Mouse (Mus musculus): ENCODE data around the gene Cd24a. TPM values are rescaled to one million over a fixed set of nuclear protein-coding genes. Genes with fewer than 3 reads are reported as not detected.

Gene Cd24a
- polyA plus RNA-seq, 1 experiment: 31.2 TPM

GRCm38 (mm10) chr10:43574352-43574751, 3.7 kb upstream of the Cd24a start:
- Histone ChIP-seq H3K79me2 (ENCODE audit: control insufficient read depth, insufficient read depth) (no peaks in the 10 kb centered on the region), H3K4me3 (no peak overlapping the region), H3ac (ENCODE audit: control insufficient read depth, insufficient read length) (no peak overlapping the region), H3K36me3 (ENCODE audit: control insufficient read depth, insufficient read depth) (no peaks in the 10 kb centered on the region), H3K4me2 (ENCODE audit: low read depth) (no peak overlapping the region), H3K27me3 (ENCODE audit: control insufficient read depth, insufficient read depth, insufficient read length) (no peaks in the 10 kb centered on the region)
- no peak for TF ChIP-seq TCF3 (IDR thresholded peaks at IDR 0.05; ENCODE audit: insufficient read length, low read depth)

- Histone ChIP-seq H3K27me3 (ENCODE audit: control insufficient read depth, insufficient read depth, insufficient read length) (no peaks in the 10 kb centered on the region), H3K4me3 (no peak overlapping the region), H3K79me2 (ENCODE audit: control insufficient read depth, insufficient read depth) (no peaks in the 10 kb centered on the region), H3K36me3 (ENCODE audit: control insufficient read depth, insufficient read depth) (no peaks in the 10 kb centered on the region), H3K4me2 (ENCODE audit: low read depth) (no peak overlapping the region), H3ac (ENCODE audit: control insufficient read depth, insufficient read length) (no peak overlapping the region)
- TF ChIP-seq MYOG (IDR thresholded peaks at IDR 0.05; ENCODE audit: control insufficient read depth in 1 of 3, insufficient read depth in 1 of 3, insufficient read length in 2 of 3, low read depth in 2 of 3): no peak
- no peak for TF ChIP-seq SRF (IDR thresholded peaks at IDR 0.05; ENCODE audit: control insufficient read depth, insufficient read length, low read depth)
- TF ChIP-seq TCF12 (IDR thresholded peaks at IDR 0.05; ENCODE audit: insufficient read depth, poor library complexity, severe bottlenecking): no peak
- TF ChIP-seq E2F4 (IDR thresholded peaks at IDR 0.05; ENCODE audit: insufficient read depth): no peak
- no peak for TF ChIP-seq USF1 (IDR thresholded peaks at IDR 0.05; ENCODE audit: low read depth)
- no peak for TF ChIP-seq POLR2AphosphoS2 (IDR thresholded peaks at IDR 0.05; ENCODE audit: insufficient read length, low read depth)
- TF ChIP-seq MAX (IDR thresholded peaks at IDR 0.05; ENCODE audit: low read depth): no peak
- TF ChIP-seq CEBPB (IDR thresholded peaks at IDR 0.05; ENCODE audit: insufficient read depth, poor library complexity, severe bottlenecking): no peak
- TF ChIP-seq TCF3 (IDR thresholded peaks at IDR 0.05; ENCODE audit: insufficient read length, low read depth): no peak
- no peak for TF ChIP-seq REST (IDR thresholded peaks at IDR 0.05; ENCODE audit: insufficient read depth, insufficient read length)
- no peak for TF ChIP-seq MYOD1 (IDR thresholded peaks at IDR 0.05; ENCODE audit: control insufficient read depth in 1 of 3, insufficient read length in 2 of 3, low read depth in 2 of 3)
- TF ChIP-seq POLR2A (IDR thresholded peaks at IDR 0.05; ENCODE audit: insufficient read length, low read depth): no peak
Observed at GRCm38 (mm10) chr10:43574956-43575355, 3.1 kb upstream of the Cd24a start.

- H3K4me2 ChIP-seq (ENCODE audit: low read depth): peak overlapping the region; percentile 30
- H3K79me2 ChIP-seq (ENCODE audit: control insufficient read depth, insufficient read depth): no peaks in the 10 kb centered on the region
- H3ac ChIP-seq (ENCODE audit: control insufficient read depth, insufficient read length): no peak overlapping the region
- no peaks in the 10 kb centered on the region for H3K36me3 ChIP-seq (ENCODE audit: control insufficient read depth, insufficient read depth)
- TF ChIP-seq TCF3 (IDR thresholded peaks at IDR 0.05; ENCODE audit: insufficient read length, low read depth): no peak
- TF ChIP-seq REST (IDR thresholded peaks at IDR 0.05; ENCODE audit: insufficient read depth, insufficient read length): no peak
- no peak for TF ChIP-seq TCF12 (IDR thresholded peaks at IDR 0.05; ENCODE audit: insufficient read depth, poor library complexity, severe bottlenecking)
- H3K27me3 ChIP-seq (ENCODE audit: control insufficient read depth, insufficient read depth, insufficient read length): no peaks in the 10 kb centered on the region
- peak overlapping the region; percentile 37 for H3K4me3 ChIP-seq
Observed at GRCm38 (mm10) chr10:43577299-43577996, 636 bp upstream of the Cd24a start.

GRCm38 (mm10) chr10:43578366-43578753, 276 bp downstream of the Cd24a start:
- Histone ChIP-seq H3K4me2 (ENCODE audit: low read depth) (peak overlapping the region; percentile 90), H3K79me2 (ENCODE audit: control insufficient read depth, insufficient read depth) (no peaks in the 10 kb centered on the region), H3ac (ENCODE audit: control insufficient read depth, insufficient read length) (no peak overlapping the region), H3K27me3 (ENCODE audit: control insufficient read depth, insufficient read depth, insufficient read length) (no peaks in the 10 kb centered on the region), H3K36me3 (ENCODE audit: control insufficient read depth, insufficient read depth) (no peaks in the 10 kb centered on the region), H3K4me3 (peak overlapping the region; percentile 37)
- TF ChIP-seq CEBPB (IDR thresholded peaks at IDR 0.05; ENCODE audit: insufficient read depth, poor library complexity, severe bottlenecking): no peak
- TF ChIP-seq USF1 (IDR thresholded peaks at IDR 0.05; ENCODE audit: low read depth): no peak
- no peak for TF ChIP-seq POLR2A (IDR thresholded peaks at IDR 0.05; ENCODE audit: insufficient read length, low read depth)
- TF ChIP-seq MYOD1 (IDR thresholded peaks at IDR 0.05; ENCODE audit: control insufficient read depth in 1 of 3, insufficient read length in 2 of 3, low read depth in 2 of 3): no peak

GRCm38 (mm10) chr10:43578754-43579380, 783 bp downstream of the Cd24a start:
- Histone ChIP-seq H3K79me2 (ENCODE audit: control insufficient read depth, insufficient read depth) (no peaks in the 10 kb centered on the region), H3K4me2 (ENCODE audit: low read depth) (peak overlapping the region; percentile 91), H3K4me3 (peak overlapping the region; percentile 37), H3K36me3 (ENCODE audit: control insufficient read depth, insufficient read depth) (no peaks in the 10 kb centered on the region), H3K27me3 (ENCODE audit: control insufficient read depth, insufficient read depth, insufficient read length) (no peaks in the 10 kb centered on the region), H3ac (ENCODE audit: control insufficient read depth, insufficient read length) (no peak overlapping the region)
- TF ChIP-seq TCF3 (IDR thresholded peaks at IDR 0.05; ENCODE audit: insufficient read length, low read depth): no peak
- TF ChIP-seq POLR2AphosphoS2 (IDR thresholded peaks at IDR 0.05; ENCODE audit: insufficient read length, low read depth): peak; percentile 43
- TF ChIP-seq POLR2A (IDR thresholded peaks at IDR 0.05; ENCODE audit: insufficient read length, low read depth): peak; percentile 55
- no peak for TF ChIP-seq SRF (IDR thresholded peaks at IDR 0.05; ENCODE audit: control insufficient read depth, insufficient read length, low read depth)

Data from myocyte (in vitro differentiated cells).